Mouse (Mus musculus) gastrocnemius, adult 2 months (tissue): Measurements from ENCODE around the gene Actbl2. TPM values are rescaled to one million over a fixed set of nuclear protein-coding genes. Genes with fewer than 3 reads are reported as not detected.
A peak's percentile ranks its signal among the peaks of the same experiment; 100 is the strongest.

Experiments used
- DNase-seq: peaks from one replicate; pipeline ENCODE4 v3.0.0; 2022
- H3K27ac ChIP-seq: fragments of 200-600 bp; 2 replicates; pipeline ENCODE4 v1.8.1; 2022; ENCODE audit warnings: mild to moderate bottlenecking
- H3K4me3 ChIP-seq: fragments of 200-600 bp; 2 replicates; pipeline ENCODE4 v1.8.1; 2022; ENCODE audit warnings: mild to moderate bottlenecking, moderate library complexity
- CTCF ChIP-seq: fragments of 200-600 bp; IDR thresholded peaks from 2 replicates; pipeline ENCODE4 v1.8.1; 2022; ENCODE audit warnings: antibody characterized with exemption, mild to moderate bottlenecking, moderate library complexity
- intact Hi-C: fragments of 180-260 bp; cut with DNase I; formaldehyde crosslinking; loops from one replicate; pipeline ENCODE4 v1.15.1; 2025
- total RNA-seq, 2 experiments: library from RNA; stranded (reverse); gene quantifications; 2 replicates each; pipeline ENCODE4 v1.2.3; 2021

The Actbl2 gene
- total RNA-seq, 2 experiments from 2014 or later, result not detected

GRCm38 (mm10) chr13:111291161-111291957 is 36.5 kb downstream of the Actbl2 start:
- H3K4me3 ChIP-seq, result no peak overlapping the region
- intact Hi-C loops, result no loop called here
- H3K27ac ChIP-seq, result no peak overlapping the region
- TF ChIP-seq CTCF, result no peak
- DNase-seq, result no peak

GRCm38 (mm10) chr13:111291958-111292493 is 37.2 kb downstream of the Actbl2 start:
- H3K27ac ChIP-seq, result no peak overlapping the region
- DNase-seq, result peak; percentile 19
- intact Hi-C loops, result no loop called here
- H3K4me3 ChIP-seq, result no peak overlapping the region
- TF ChIP-seq CTCF, result no peak

GRCm38 (mm10) chr13:111293478-111293877 is 38.7 kb downstream of the Actbl2 start:
- H3K27ac ChIP-seq, result no peak overlapping the region
- intact Hi-C loops, result no loop called here
- H3K4me3 ChIP-seq, result no peak overlapping the region
- no peak for TF ChIP-seq CTCF
- no peak for DNase-seq

- H3K4me3 ChIP-seq, result no peak overlapping the region
- intact Hi-C loops, result no loop called here
- H3K27ac ChIP-seq, result no peak overlapping the region
- TF ChIP-seq CTCF, result no peak
- no peak for DNase-seq
Observed at GRCm38 (mm10) chr13:111294965-111295494, 40.2 kb downstream of the Actbl2 start.

GRCm38 (mm10) chr13:111296029-111296428 is 41.2 kb downstream of the Actbl2 start:
- H3K27ac ChIP-seq, result no peak overlapping the region
- intact Hi-C loops, result no loop called here
- no peak overlapping the region for H3K4me3 ChIP-seq
- no peak for TF ChIP-seq CTCF
- no peak for DNase-seq

GRCm38 (mm10) chr13:111297614-111298013 is 42.8 kb downstream of the Actbl2 start:
- intact Hi-C loops, result no loop called here
- Histone ChIP-seq H3K27ac (no peak overlapping the region), H3K4me3 (no peak overlapping the region)
- no peak for TF ChIP-seq CTCF
- DNase-seq, result no peak

- no peak overlapping the region for H3K4me3 ChIP-seq
- intact Hi-C loops, result no loop called here
- TF ChIP-seq CTCF, result no peak
- DNase-seq, result no peak
- no peak overlapping the region for H3K27ac ChIP-seq
Observed at GRCm38 (mm10) chr13:111299145-111299713, 44.4 kb downstream of the Actbl2 start.

- DNase-seq, result no peak
- intact Hi-C loops, result no loop called here
- no peak overlapping the region for H3K27ac ChIP-seq
- H3K4me3 ChIP-seq, result no peak overlapping the region
- TF ChIP-seq CTCF, result no peak
Observed at GRCm38 (mm10) chr13:111300846-111301245, 46.0 kb downstream of the Actbl2 start.

- Histone ChIP-seq H3K27ac (no peak overlapping the region), H3K4me3 (no peak overlapping the region)
- no peak for TF ChIP-seq CTCF
- DNase-seq, result no peak
- intact Hi-C loops, result no loop called here
Observed at GRCm38 (mm10) chr13:111301431-111301830, 46.6 kb downstream of the Actbl2 start.

- no peak for TF ChIP-seq CTCF
- Histone ChIP-seq H3K27ac (no peak overlapping the region), H3K4me3 (no peak overlapping the region)
- no peak for DNase-seq
- intact Hi-C loops, result no loop called here
Observed at GRCm38 (mm10) chr13:111304194-111304593, 49.4 kb downstream of the Actbl2 start.

- no peak for TF ChIP-seq CTCF
- intact Hi-C loops, result no loop called here
- Histone ChIP-seq H3K4me3 (no peak overlapping the region), H3K27ac (no peak overlapping the region)
- no peak for DNase-seq
Observed at GRCm38 (mm10) chr13:111304736-111305135, 49.9 kb downstream of the Actbl2 start.

Other genes with a start within 250 kb of the Actbl2 start
- gene Gpbp1, start 235.1 kb downstream of the Actbl2 start, total RNA-seq, result 10 to 100 TPM; 54.4 to 61.4 TPM